28 mouse cellular contexts compared by ENCODE assay signal in genomic region chr7:135818298-135818697, GRCm38 (mm10).
A peak's percentile ranks its signal among the peaks of the same experiment; 100 is the strongest.
DNase-seq lines count a peak whose midpoint lies in the region; ATAC-seq and TF ChIP-seq lines count a peak whose summit lies in the region.
"Had no signal": no experiment of that assay in that cellular context is flagged by ENCODE, and none has a peak within 500 bp of the region (broad histone marks: within the 10 kb centered on the region; RNA-seq: fewer than 3 reads in every experiment).

No protein-coding gene starts in this region.

- H3K9me3 ChIP-seq in heart, embryonic 11.5 days (replicated peaks; ENCODE audit: control insufficient read depth, low read length), result no peaks in the 10 kb centered on the region
- H3K9me3 ChIP-seq in liver, embryonic 16.5 days (replicated peaks; ENCODE audit: control insufficient read depth, low read length), result peaks cover 2% of the 10 kb centered on the region; the same call in 1 of the 2 replicates
- H3K9me3 ChIP-seq: embryonic facial prominence, embryonic 13.5 days; hindbrain, embryonic 12.5 days; lung, embryonic 15.5 days; megakaryocyte, embryonic 14.5 days; midbrain, embryonic 13.5 days; neural tube, embryonic 12.5 days had no signal

- WGBS in heart, embryonic 11.5 days (ENCODE audit: insufficient replicate concordance), result 62% methylated on average over 3 of the region's 3 CpGs
- WGBS in bone marrow, adult 2 months, result 81% methylated on average over 3 of the region's 3 CpGs
- 68% methylated on average over 3 of the region's 3 CpGs for WGBS in liver, embryonic 16.5 days (ENCODE audit: insufficient replicate concordance)

- peak; percentile 66; the same call in 1 of the 2 replicates for ATAC-seq in heart, embryonic 11.5 days (replicated peaks; ENCODE audit: insufficient number of reproducible peaks, low FRiP score, low TSS enrichment)
- peak; percentile 51 for ATAC-seq in liver, embryonic 16.5 days (ENCODE audit: low read depth)
- ATAC-seq: forebrain, postnatal 0 days; intestine, postnatal 0 days; midbrain, embryonic 13.5 days; Patski had no signal

- H3K4me1 ChIP-seq in heart, embryonic 11.5 days (ENCODE audit: control insufficient read depth, insufficient read depth, low read length), result no peaks in the 10 kb centered on the region
- H3K4me1 ChIP-seq in bone marrow, adult 2 months (ENCODE audit: control insufficient read depth, insufficient read depth, low read length), result peaks cover 4% of the 10 kb centered on the region
- H3K4me1 ChIP-seq in liver, embryonic 16.5 days (ENCODE audit: control insufficient read depth, low read depth, low read length), result peaks cover 47% of the 10 kb centered on the region
- H3K4me1 ChIP-seq: embryonic facial prominence, embryonic 13.5 days; hindbrain, embryonic 12.5 days; lung, embryonic 15.5 days; midbrain, embryonic 13.5 days; neural tube, embryonic 12.5 days had no signal

- TF ChIP-seq POLR2A in bone marrow, adult 2 months (IDR thresholded peaks at IDR 0.05; ENCODE audit: borderline replicate concordance, control insufficient read depth, low read depth, low read length), result no peak

- H3K36me3 ChIP-seq in heart, embryonic 11.5 days (ENCODE audit: control insufficient read depth, insufficient read depth, low read length), result no peaks in the 10 kb centered on the region
- no peaks in the 10 kb centered on the region for H3K36me3 ChIP-seq in liver, embryonic 16.5 days (ENCODE audit: control insufficient read depth, insufficient read depth)
- H3K36me3 ChIP-seq: embryonic facial prominence, embryonic 13.5 days; G1E; hindbrain, embryonic 12.5 days; lung, embryonic 15.5 days; midbrain, embryonic 13.5 days; neural tube, embryonic 12.5 days had no signal

- TF ChIP-seq CTCF in bone marrow, adult 2 months (IDR thresholded peaks at IDR 0.05; ENCODE audit: control insufficient read depth, insufficient read depth, low read length), result no peak

- H3K4me3 ChIP-seq in heart, embryonic 11.5 days (ENCODE audit: low read depth, low read length), result no peak overlapping the region
- no peak overlapping the region for H3K4me3 ChIP-seq in bone marrow, adult 2 months (replicated peaks; ENCODE audit: control insufficient read depth, low read depth, low read length)
- H3K4me3 ChIP-seq in liver, embryonic 16.5 days (ENCODE audit: low read depth, low read length), result no peak overlapping the region
- H3K4me3 ChIP-seq: embryonic facial prominence, embryonic 13.5 days; heart, adult 2 months; hindbrain, embryonic 12.5 days; lung, embryonic 15.5 days; megakaryocyte, embryonic 14.5 days; midbrain, embryonic 13.5 days; neural tube, embryonic 12.5 days had no signal

- no peak overlapping the region for H3K9ac ChIP-seq in heart, embryonic 11.5 days (ENCODE audit: low read depth, low read length)
- peak overlapping the region; percentile 42; the same call in 1 of the 2 replicates for H3K9ac ChIP-seq in liver, embryonic 16.5 days (ENCODE audit: low read depth, low read length)
- H3K9ac ChIP-seq: embryonic facial prominence, embryonic 13.5 days; forebrain, postnatal 0 days; hindbrain, embryonic 12.5 days; lung, embryonic 15.5 days; midbrain, embryonic 13.5 days; neural tube, embryonic 12.5 days had no signal

- no peak overlapping the region for H3K27ac ChIP-seq in heart, embryonic 11.5 days (ENCODE audit: low read depth, low read length)
- peak overlapping the region; percentile 42 for H3K27ac ChIP-seq in bone marrow, adult 2 months (ENCODE audit: control insufficient read depth, insufficient read depth, low read depth, low read length, poor library complexity)
- H3K27ac ChIP-seq in liver, embryonic 16.5 days (ENCODE audit: low read length), result peak overlapping the region; percentile 95
- H3K27ac ChIP-seq: embryonic facial prominence, embryonic 13.5 days; heart, adult 2 months; hindbrain, embryonic 12.5 days; lung, embryonic 15.5 days; midbrain, embryonic 13.5 days; neural tube, embryonic 12.5 days had no signal

- H3K4me2 ChIP-seq in heart, embryonic 11.5 days, result no peak overlapping the region
- H3K4me2 ChIP-seq in liver, embryonic 16.5 days (ENCODE audit: low read depth, low read length), result peak overlapping the region; percentile 43
- H3K4me2 ChIP-seq: embryonic facial prominence, embryonic 13.5 days; hindbrain, embryonic 12.5 days; lung, embryonic 15.5 days; midbrain, embryonic 13.5 days; neural tube, embryonic 12.5 days had no signal

- no peaks in the 10 kb centered on the region for H3K27me3 ChIP-seq in heart, embryonic 11.5 days (ENCODE audit: control insufficient read depth, insufficient read depth, low read length)
- no peaks in the 10 kb centered on the region for H3K27me3 ChIP-seq in liver, embryonic 16.5 days (ENCODE audit: control insufficient read depth, insufficient read depth, low read depth, low read length)
- H3K27me3 ChIP-seq: embryonic facial prominence, embryonic 13.5 days; hindbrain, embryonic 12.5 days; lung, embryonic 15.5 days; midbrain, embryonic 13.5 days; neural tube, embryonic 12.5 days had no signal

- DNase-seq in heart, adult 9 months (ENCODE audit: low spot score in 2 of 2), result no peak
- DNase-seq in liver, result peak; percentile 72
- DNase-seq in thymus, postnatal 4 days, result no peak
- no peak for DNase-seq in cerebellum, adult 11-12 months
- DNase-seq: adrenal gland, postnatal 36 days; cerebellum, adult 18-20 months; cerebellum, postnatal 36 days; embryo, embryonic 11 days; forebrain, postnatal 0 days; gastrocnemius, postnatal 25 days; heart, adult 2 months; heart, postnatal 14 days; kidney, postnatal 4 days; lung, postnatal 36 days; thymus, adult 18-20 months; thymus, postnatal 36 days had no signal
